Mouse (Mus musculus): ENCODE measurements around the gene Cd79b. TPM values are rescaled to one million over a fixed set of nuclear protein-coding genes. Genes with fewer than 3 reads are reported as not detected.

Gene Cd79b
- polyA plus RNA-seq, 1 experiment from 2014 or later: 0.95 TPM

DNA sequence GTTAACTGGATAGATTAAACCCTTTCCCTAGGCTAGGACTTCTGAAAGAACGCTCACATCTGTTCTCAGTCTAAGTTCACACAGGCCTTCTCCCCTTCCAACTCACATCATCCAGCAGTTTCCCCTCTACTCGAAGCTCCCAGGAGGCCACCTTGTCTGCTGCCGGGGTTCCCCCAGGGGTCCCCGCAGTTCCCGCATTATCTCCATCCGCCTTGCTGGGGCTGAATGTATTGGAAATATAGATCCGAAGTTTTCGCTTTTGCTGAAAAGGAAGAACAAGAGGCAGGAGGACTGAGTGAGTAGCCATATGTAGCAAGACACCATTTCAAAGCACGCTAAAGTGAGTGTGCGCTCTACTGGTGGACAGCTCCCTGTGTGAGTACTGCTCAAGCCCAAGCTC, 48.1 kb downstream of the Cd79b start:
- 86% methylated on average over 10 of the region's 10 CpGs for WGBS
- ATAC-seq (ENCODE audit: insufficient number of reproducible peaks, low FRiP score): no peak
- H3K36me3 ChIP-seq: peaks cover 62% of the 10 kb centered on the region
- no peak overlapping the region for H3K4me3 ChIP-seq
- no peaks in the 10 kb centered on the region for H3K27me3 ChIP-seq (replicated peaks)
- H3K4me1 ChIP-seq (replicated peaks): peaks cover 37% of the 10 kb centered on the region
- no peak overlapping the region for H3K4me2 ChIP-seq
- H3K9ac ChIP-seq: no peak overlapping the region
- no peak overlapping the region for H3K27ac ChIP-seq (ENCODE audit: poor library complexity, severe bottlenecking)
- no peaks in the 10 kb centered on the region for H3K9me3 ChIP-seq (replicated peaks)

DNA sequence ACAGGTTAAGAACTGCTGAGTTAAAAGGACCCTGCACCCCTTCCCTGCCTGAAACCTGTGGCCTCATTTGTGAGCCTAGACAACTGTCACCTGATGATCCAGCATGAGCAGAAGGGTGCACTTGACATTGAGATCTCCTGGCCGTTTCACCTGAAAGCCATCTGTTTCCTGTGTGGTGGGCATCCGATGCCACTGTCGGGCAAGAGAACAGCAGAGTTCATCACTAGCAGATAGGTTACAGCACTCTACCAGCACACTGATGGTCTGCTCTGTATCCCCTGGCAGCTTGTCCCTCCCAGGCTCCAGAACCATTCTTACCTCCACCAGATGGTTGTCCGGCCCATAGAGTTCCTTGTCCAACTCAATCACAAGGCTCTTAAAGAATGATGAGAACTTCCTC, 49.0 kb downstream of the Cd79b start:
- Histone ChIP-seq H3K4me3 (no peak overlapping the region), H3K9me3 (replicated peaks) (no peaks in the 10 kb centered on the region), H3K36me3 (peaks cover 70% of the 10 kb centered on the region), H3K9ac (no peak overlapping the region), H3K27me3 (replicated peaks) (no peaks in the 10 kb centered on the region), H3K27ac (ENCODE audit: poor library complexity, severe bottlenecking) (no peak overlapping the region), H3K4me1 (replicated peaks) (peaks cover 28% of the 10 kb centered on the region), H3K4me2 (no peak overlapping the region)
- WGBS: 87% methylated on average over 4 of the region's 4 CpGs
- ATAC-seq (ENCODE audit: insufficient number of reproducible peaks, low FRiP score): no peak

DNA sequence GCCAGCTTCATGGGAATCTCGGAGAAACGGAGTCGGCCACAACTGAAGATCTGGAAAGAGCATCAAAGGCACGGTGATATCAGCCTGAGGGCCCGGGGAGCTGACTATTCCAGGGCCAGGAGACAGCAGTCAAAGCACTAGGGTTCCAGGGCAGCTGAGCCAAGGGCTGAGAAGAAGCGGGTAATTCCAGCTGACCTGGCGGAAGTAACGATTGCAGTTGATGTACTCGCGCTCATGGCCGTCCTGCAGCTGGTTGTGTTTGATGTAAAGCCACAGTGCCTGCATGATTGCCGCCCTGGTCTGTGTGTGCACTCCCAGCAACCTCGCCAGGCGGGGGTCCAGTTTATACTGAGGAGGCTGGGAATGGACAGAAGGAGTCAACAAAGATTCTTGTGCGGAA, 49.6 kb downstream of the Cd79b start:
- Histone ChIP-seq H3K9ac (no peak overlapping the region), H3K4me3 (no peak overlapping the region), H3K27me3 (replicated peaks) (no peaks in the 10 kb centered on the region), H3K4me1 (replicated peaks) (peaks cover 23% of the 10 kb centered on the region), H3K36me3 (peaks cover 71% of the 10 kb centered on the region), H3K27ac (ENCODE audit: poor library complexity, severe bottlenecking) (no peak overlapping the region), H3K9me3 (replicated peaks) (no peaks in the 10 kb centered on the region), H3K4me2 (no peak overlapping the region)
- no peak for ATAC-seq (ENCODE audit: insufficient number of reproducible peaks, low FRiP score)
- 90% methylated on average over 15 of the region's 15 CpGs for WGBS

DNA sequence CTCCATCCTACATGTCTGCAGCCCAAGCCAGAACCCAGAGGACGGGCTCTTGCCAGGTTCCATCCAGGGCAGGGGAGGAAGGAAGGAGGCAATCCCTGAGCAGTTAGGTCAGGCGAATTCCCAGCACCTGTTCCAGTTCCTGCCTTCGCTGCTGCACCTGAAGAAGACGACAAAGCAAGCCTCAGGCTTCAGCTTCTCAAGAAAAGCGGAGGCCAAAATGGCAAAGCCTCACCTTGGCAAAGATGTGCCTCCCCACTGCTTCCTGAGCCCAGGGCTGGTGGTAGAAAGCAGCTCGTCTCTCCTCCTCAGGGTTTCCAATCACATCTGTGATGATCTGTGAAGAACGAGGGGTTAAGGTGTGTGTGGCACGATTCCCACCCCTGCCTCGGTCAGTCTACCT, 50.6 kb downstream of the Cd79b start:
- Histone ChIP-seq H3K27me3 (replicated peaks) (no peaks in the 10 kb centered on the region), H3K36me3 (peaks cover 76% of the 10 kb centered on the region), H3K9me3 (replicated peaks) (no peaks in the 10 kb centered on the region), H3K4me3 (no peak overlapping the region), H3K9ac (no peak overlapping the region), H3K4me1 (replicated peaks) (peaks cover 19% of the 10 kb centered on the region), H3K4me2 (no peak overlapping the region), H3K27ac (ENCODE audit: poor library complexity, severe bottlenecking) (no peak overlapping the region)
- 89% methylated on average over 9 of the region's 9 CpGs for WGBS
- ATAC-seq (ENCODE audit: insufficient number of reproducible peaks, low FRiP score): no peak

Other genes with a start within 250 kb of the Cd79b start
- gene Taco1, start 248.7 kb downstream of the Cd79b start, polyA plus RNA-seq (2016; fragmentation: Nextera tagmentation; extraction: Ambion mirVana): 9.0 and 11.8 TPM in 2 replicates
- 35.0 and 35.3 TPM in 2 replicates for gene Map3k3, start 230.1 kb downstream of the Cd79b start, polyA plus RNA-seq (2016; fragmentation: Nextera tagmentation; extraction: Ambion mirVana)
- gene Gm10840, start 153.9 kb downstream of the Cd79b start, polyA plus RNA-seq (2016; fragmentation: Nextera tagmentation; extraction: Ambion mirVana): not detected in 2 replicates
- 125 and 135 TPM in 2 replicates for gene Limd2, start 153.9 kb downstream of the Cd79b start, polyA plus RNA-seq (2016; fragmentation: Nextera tagmentation; extraction: Ambion mirVana)
- 22.4 and 22.6 TPM in 2 replicates for gene Strada, start 112.6 kb downstream of the Cd79b start, polyA plus RNA-seq (2016; fragmentation: Nextera tagmentation; extraction: Ambion mirVana)
- gene Ccdc47, start 98.4 kb downstream of the Cd79b start, polyA plus RNA-seq (2016; fragmentation: Nextera tagmentation; extraction: Ambion mirVana): 90.3 and 93.1 TPM in 2 replicates
- 59.1 and 60.7 TPM in 2 replicates for gene Ddx42, start 97.8 kb downstream of the Cd79b start, polyA plus RNA-seq (2016; fragmentation: Nextera tagmentation; extraction: Ambion mirVana)
- 45.3 and 45.9 TPM in 2 replicates for gene Ftsj3, start 58.7 kb downstream of the Cd79b start, polyA plus RNA-seq (2016; fragmentation: Nextera tagmentation; extraction: Ambion mirVana)
- 247 and 253 TPM in 2 replicates for gene Psmc5, start 58.6 kb downstream of the Cd79b start, polyA plus RNA-seq (2016; fragmentation: Nextera tagmentation; extraction: Ambion mirVana)
- gene Smarcd2, start 41.8 kb downstream of the Cd79b start, polyA plus RNA-seq (2016; fragmentation: Nextera tagmentation; extraction: Ambion mirVana): 24.6 and 25.3 TPM in 2 replicates
- 0.05 and 0.06 TPM in 2 replicates for gene Tcam1, start 38.1 kb downstream of the Cd79b start, polyA plus RNA-seq (2016; fragmentation: Nextera tagmentation; extraction: Ambion mirVana)
- gene Gh, start 12.9 kb downstream of the Cd79b start, polyA plus RNA-seq (2016; fragmentation: Nextera tagmentation; extraction: Ambion mirVana): not detected in 2 replicates
- gene Scn4a, start 38.5 kb upstream of the Cd79b start, polyA plus RNA-seq (2016; fragmentation: Nextera tagmentation; extraction: Ambion mirVana): 0.08 and 0.13 TPM in 2 replicates
- gene Prr29, start 50.7 kb upstream of the Cd79b start, polyA plus RNA-seq (2016; fragmentation: Nextera tagmentation; extraction: Ambion mirVana): 0.28 TPM in 1 of 2 replicates, not detected in the other
- 59.7 and 68.4 TPM in 2 replicates for gene Icam2, start 73.3 kb upstream of the Cd79b start, polyA plus RNA-seq (2016; fragmentation: Nextera tagmentation; extraction: Ambion mirVana)
- gene Ern1, start 173.1 kb upstream of the Cd79b start, polyA plus RNA-seq (2016; fragmentation: Nextera tagmentation; extraction: Ambion mirVana): 5.7 and 6.9 TPM in 2 replicates